Mouse (Mus musculus) limb, embryonic 12.5 days (tissue): ENCODE data around the gene Mthfr. TPM values are rescaled to one million over a fixed set of nuclear protein-coding genes. Genes with fewer than 3 reads are reported as not detected.

Experiments used
- ATAC-seq: fragments of 200-750 bp; cut with Nextera tagmentation; 2 replicates; pipeline ENCODE4 v1.8.0; 2017; ENCODE audit warnings: low read depth, moderate TSS enrichment; ENCODE audit not compliant: insufficient number of reproducible peaks, insufficient read depth, low FRiP score, low TSS enrichment
- H3K27ac ChIP-seq: fragments of 300-500 bp; sonication (generic); 2 replicates; pipeline ENCODE4 v1.5.1; 2016; ENCODE audit warnings: mild to moderate bottlenecking, moderate library complexity
- H3K27me3 ChIP-seq: fragments of 300-500 bp; sonication (generic); 2 replicates; pipeline ENCODE4 v1.6.1; 2016; ENCODE audit warnings: mild to moderate bottlenecking, moderate library complexity
- H3K36me3 ChIP-seq: fragments of 300-500 bp; sonication (generic); 2 replicates; pipeline ENCODE4 v1.6.1; 2016; ENCODE audit warnings: mild to moderate bottlenecking, moderate library complexity
- H3K4me1 ChIP-seq: fragments of 300-500 bp; sonication (generic); replicated peaks from 2 replicates; pipeline ENCODE4 v1.6.1; 2016
- H3K4me2 ChIP-seq: fragments of 300-500 bp; sonication (generic); 2 replicates; pipeline ENCODE4 v1.6.1; 2016; ENCODE audit warnings: mild to moderate bottlenecking, moderate library complexity
- H3K4me3 ChIP-seq: fragments of 300-500 bp; sonication (generic); replicated peaks from 2 replicates; pipeline ENCODE4 v1.5.1; 2016; ENCODE audit warnings: mild to moderate bottlenecking
- H3K9ac ChIP-seq: fragments of 300-500 bp; sonication (generic); replicated peaks from 2 replicates; pipeline ENCODE4 v1.6.1; 2016; ENCODE audit warnings: mild to moderate bottlenecking, moderate library complexity
- H3K9me3 ChIP-seq: fragments of 300-500 bp; sonication (generic); 2 replicates; pipeline ENCODE4 v1.6.1; 2016; ENCODE audit warnings: mild to moderate bottlenecking, moderate library complexity
- WGBS: fragments of 180-500 bp; shearing (Covaris S2); methylation state at CpG from one replicate; pipeline ENCODE4 v1.1.7; 2016; 5-methylcytosine and 5-hydroxymethylcytosine counted together
- polyA plus RNA-seq: library from polyadenylated mRNA; unstranded; fragments of >200 nt; fragmentation: Nextera tagmentation; extraction: Ambion mirVana; gene quantifications from 2 replicates; pipeline ENCODE4 v1.2.1, GENCODE M21; 2016

Mthfr gene
- polyA plus RNA-seq, 1 experiment from 2014 or later = 27.3 TPM

- Histone ChIP-seq H3K9me3 (no peaks in the 10 kb centered on the region), H3K27me3 (no peaks in the 10 kb centered on the region), H3K9ac (no peak overlapping the region), H3K36me3 (no peaks in the 10 kb centered on the region), H3K4me1 (peaks cover 5% of the 10 kb centered on the region; the same call in 1 of the 2 replicates), H3K4me2 (no peak overlapping the region), H3K4me3 (no peak overlapping the region), H3K27ac (no peak overlapping the region)
- WGBS = 91% methylated on average over 11 of the region's 11 CpGs
- ATAC-seq = no peak
Observed at GRCm38 (mm10) chr4:148092551-148093271, 53.8 kb downstream of the Mthfr start.

- Histone ChIP-seq H3K27ac (no peak overlapping the region), H3K4me2 (no peak overlapping the region), H3K4me1 (no peaks in the 10 kb centered on the region), H3K9me3 (no peaks in the 10 kb centered on the region), H3K27me3 (no peaks in the 10 kb centered on the region), H3K36me3 (no peaks in the 10 kb centered on the region), H3K4me3 (no peak overlapping the region), H3K9ac (no peak overlapping the region)
- no peak for ATAC-seq
- WGBS = 87% methylated on average over 5 of the region's 5 CpGs
Observed at GRCm38 (mm10) chr4:148094161-148094560, 55.3 kb downstream of the Mthfr start.

DNA sequence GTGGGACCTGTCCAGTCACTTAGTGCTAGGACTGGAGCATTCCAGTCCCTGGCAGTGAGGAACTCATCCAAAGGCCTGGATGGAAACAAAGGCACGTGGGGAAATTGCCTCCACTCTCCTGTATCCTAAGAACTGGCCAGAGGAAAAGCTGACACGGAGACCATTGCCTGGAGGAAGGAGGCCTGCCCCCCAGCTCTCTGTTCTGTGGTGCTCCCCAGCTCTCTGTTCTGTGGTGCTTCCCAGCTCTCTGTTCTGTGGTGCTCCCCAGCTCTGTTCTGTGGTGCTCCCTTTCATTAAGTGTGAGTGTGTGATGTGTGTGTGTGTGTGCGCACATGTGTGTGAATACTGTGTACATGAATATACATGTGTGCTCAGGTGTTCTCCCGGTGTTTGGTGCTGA lies 56.2 kb downstream of the Mthfr start:
- WGBS = 74% methylated on average over 4 of the region's 4 CpGs
- no peak overlapping the region for H3K27ac ChIP-seq
- no peaks in the 10 kb centered on the region for H3K4me1 ChIP-seq
- H3K36me3 ChIP-seq = no peaks in the 10 kb centered on the region
- no peak overlapping the region for H3K9ac ChIP-seq
- no peaks in the 10 kb centered on the region for H3K9me3 ChIP-seq
- no peak overlapping the region for H3K4me2 ChIP-seq
- no peak overlapping the region for H3K4me3 ChIP-seq
- no peak for ATAC-seq
- H3K27me3 ChIP-seq = no peaks in the 10 kb centered on the region

DNA sequence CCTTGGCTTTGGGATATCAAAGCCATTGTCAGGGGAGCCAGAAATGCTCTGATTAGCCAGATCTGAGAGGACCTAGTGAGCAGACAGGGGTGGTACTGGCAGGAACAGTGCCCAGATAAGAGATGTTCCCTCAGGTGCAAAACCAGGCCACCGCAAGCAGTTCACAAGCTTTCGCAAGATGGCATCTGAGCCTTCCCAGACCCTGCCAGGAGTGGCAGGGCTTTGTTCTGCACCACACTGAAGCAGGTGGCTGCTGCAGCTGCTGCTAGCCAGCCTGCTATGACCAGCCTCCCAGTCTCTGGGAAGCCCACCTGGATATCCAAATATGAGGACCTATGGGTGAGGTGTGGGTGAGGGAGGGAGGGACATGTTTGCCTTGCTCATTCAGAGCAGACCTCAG lies 59.1 kb downstream of the Mthfr start:
- no peak for ATAC-seq

GRCm38 (mm10) chr4:148098666-148099065 lies 59.8 kb downstream of the Mthfr start:
- H3K9ac ChIP-seq = no peak overlapping the region
- no peak overlapping the region for H3K27ac ChIP-seq
- no peak overlapping the region for H3K4me2 ChIP-seq
- H3K36me3 ChIP-seq = no peaks in the 10 kb centered on the region
- no peaks in the 10 kb centered on the region for H3K9me3 ChIP-seq
- 0 out of 2 replicates have a peak, but pooled peaks cover 3% of the 10 kb centered on the region for H3K4me1 ChIP-seq
- peaks cover 3% of the 10 kb centered on the region; the same call in 1 of the 2 replicates for H3K27me3 ChIP-seq
- no peak overlapping the region for H3K4me3 ChIP-seq
- 84% methylated on average over 3 of the region's 3 CpGs for WGBS
- no peak for ATAC-seq

More for the DNA sequence above, 59.1 kb downstream of the Mthfr start:
- WGBS = 92% methylated on average over 2 of the region's 2 CpGs
- Histone ChIP-seq H3K27me3 (peaks cover 3% of the 10 kb centered on the region; the same call in 1 of the 2 replicates), H3K27ac (no peak overlapping the region), H3K36me3 (no peaks in the 10 kb centered on the region), H3K9ac (no peak overlapping the region), H3K4me3 (no peak overlapping the region), H3K4me2 (no peak overlapping the region), H3K4me1 (0 out of 2 replicates have a peak, but pooled peaks cover 3% of the 10 kb centered on the region), H3K9me3 (no peaks in the 10 kb centered on the region)

DNA sequence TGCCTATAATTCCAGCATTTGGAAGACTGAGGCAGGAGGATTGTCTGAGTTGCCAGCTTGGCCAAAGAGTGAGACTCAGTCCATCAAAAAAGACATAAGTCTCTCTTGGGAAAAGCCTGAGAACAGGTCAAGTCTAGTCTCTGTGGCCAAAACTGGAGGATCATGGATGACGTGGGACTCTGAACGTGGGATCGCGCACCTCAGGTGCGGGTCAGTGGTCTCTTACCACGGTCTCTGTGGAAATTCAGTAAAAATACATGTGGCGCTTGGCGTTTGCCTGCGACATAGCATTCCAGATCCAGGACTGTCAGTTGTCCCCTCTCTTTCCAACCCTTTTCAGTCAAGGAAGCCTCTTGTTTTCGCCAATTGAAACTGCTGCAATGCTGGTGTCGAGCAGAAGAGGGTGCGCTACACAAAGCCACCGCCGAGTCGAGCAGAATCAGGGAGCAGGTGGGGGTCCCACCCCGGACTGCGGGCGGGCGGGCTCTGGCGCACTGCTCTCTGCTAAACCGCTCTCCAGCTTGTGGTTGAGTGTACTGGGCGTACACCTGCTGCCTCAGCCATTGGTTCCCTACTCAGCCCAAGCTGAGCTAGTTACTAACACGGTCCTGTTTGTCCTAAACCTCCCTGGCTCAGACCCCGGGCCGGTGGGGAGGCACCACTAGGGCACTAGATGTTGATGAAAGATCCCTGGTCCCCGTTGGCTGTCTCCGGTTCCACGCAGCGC lies 63.1 kb downstream of the Mthfr start:
- H3K36me3 ChIP-seq = no peaks in the 10 kb centered on the region
- peak overlapping the region; percentile 19 for H3K4me3 ChIP-seq
- ATAC-seq = peak; percentile 78; the same call in 1 of the 2 replicates
- H3K4me2 ChIP-seq = peak overlapping the region; percentile 48
- 22% methylated on average over 29 of the region's 29 CpGs for WGBS
- H3K27ac ChIP-seq = no peak overlapping the region
- peaks cover 3% of the 10 kb centered on the region; the same call in 1 of the 2 replicates for H3K27me3 ChIP-seq
- H3K4me1 ChIP-seq = 0 out of 2 replicates have a peak, but pooled peaks cover 3% of the 10 kb centered on the region
- H3K9me3 ChIP-seq = no peaks in the 10 kb centered on the region
- no peak overlapping the region for H3K9ac ChIP-seq

DNA sequence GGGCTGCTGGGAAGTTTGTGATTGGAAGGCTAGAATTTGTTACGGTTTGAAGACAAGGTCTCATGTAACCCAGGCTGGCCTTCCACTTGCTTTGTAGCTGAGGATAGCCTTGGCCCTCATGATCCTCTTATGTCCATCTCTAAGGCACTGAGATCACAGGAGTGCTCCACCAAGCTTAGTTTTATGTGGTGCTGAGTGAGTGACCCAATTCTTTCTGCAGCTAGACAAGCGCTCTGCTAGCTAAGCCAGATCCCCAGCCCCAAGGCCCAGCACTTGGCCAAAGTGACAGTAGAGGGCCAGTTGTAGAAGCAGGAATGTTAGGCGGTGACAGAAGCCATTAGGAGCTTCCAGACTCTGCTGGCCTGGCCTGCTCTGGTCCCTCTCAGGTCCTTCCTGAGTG lies 65.3 kb downstream of the Mthfr start:
- Histone ChIP-seq H3K4me1 (peaks cover 12% of the 10 kb centered on the region; the same call in 1 of the 2 replicates), H3K4me2 (no peak overlapping the region), H3K9me3 (no peaks in the 10 kb centered on the region), H3K27ac (no peak overlapping the region), H3K4me3 (no peak overlapping the region), H3K9ac (no peak overlapping the region), H3K27me3 (peaks cover 24% of the 10 kb centered on the region), H3K36me3 (no peaks in the 10 kb centered on the region)
- WGBS = 70% methylated on average over 3 of the region's 3 CpGs
- ATAC-seq = no peak

DNA sequence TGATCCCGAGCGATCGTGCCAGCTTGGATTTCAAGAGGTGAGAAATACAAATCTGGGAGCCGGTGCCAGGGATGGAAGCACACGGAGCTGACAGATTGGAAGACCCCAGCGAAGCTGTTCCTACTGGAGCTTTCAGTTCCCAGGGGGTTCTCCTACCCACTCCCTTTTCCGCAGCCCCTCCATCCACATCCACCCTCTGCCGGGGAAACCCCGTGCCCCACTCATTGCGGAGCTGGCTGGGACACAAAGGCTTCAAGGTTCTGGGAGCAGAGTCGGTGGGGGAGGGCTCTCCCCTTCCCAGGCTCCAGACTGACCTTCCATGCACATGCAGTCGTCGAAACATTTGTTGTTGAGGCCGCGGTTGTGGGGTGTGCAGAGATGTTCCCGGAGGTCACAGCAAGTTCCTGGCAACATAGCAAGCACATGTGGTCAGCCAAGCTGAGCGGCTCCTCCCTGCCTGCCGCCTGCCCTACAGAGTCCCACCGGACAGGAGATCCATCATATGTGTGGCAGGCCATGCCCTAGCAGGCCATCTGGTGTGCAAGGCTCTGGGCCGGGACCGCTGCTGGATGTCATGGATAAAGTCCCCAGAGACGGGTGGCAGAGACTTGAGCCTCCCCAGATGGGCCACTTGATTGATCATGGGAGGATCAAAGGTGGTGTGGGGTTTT lies 68.9 kb downstream of the Mthfr start:
- no peak for ATAC-seq
- Histone ChIP-seq H3K4me3 (no peak overlapping the region), H3K4me2 (peak overlapping the region; percentile 21), H3K4me1 (peaks cover 9% of the 10 kb centered on the region; the same call in 1 of the 2 replicates), H3K9me3 (no peaks in the 10 kb centered on the region), H3K27me3 (peaks cover 25% of the 10 kb centered on the region), H3K36me3 (no peaks in the 10 kb centered on the region), H3K27ac (no peak overlapping the region), H3K9ac (no peak overlapping the region)
- WGBS = 32% methylated on average over 22 of the region's 22 CpGs

DNA sequence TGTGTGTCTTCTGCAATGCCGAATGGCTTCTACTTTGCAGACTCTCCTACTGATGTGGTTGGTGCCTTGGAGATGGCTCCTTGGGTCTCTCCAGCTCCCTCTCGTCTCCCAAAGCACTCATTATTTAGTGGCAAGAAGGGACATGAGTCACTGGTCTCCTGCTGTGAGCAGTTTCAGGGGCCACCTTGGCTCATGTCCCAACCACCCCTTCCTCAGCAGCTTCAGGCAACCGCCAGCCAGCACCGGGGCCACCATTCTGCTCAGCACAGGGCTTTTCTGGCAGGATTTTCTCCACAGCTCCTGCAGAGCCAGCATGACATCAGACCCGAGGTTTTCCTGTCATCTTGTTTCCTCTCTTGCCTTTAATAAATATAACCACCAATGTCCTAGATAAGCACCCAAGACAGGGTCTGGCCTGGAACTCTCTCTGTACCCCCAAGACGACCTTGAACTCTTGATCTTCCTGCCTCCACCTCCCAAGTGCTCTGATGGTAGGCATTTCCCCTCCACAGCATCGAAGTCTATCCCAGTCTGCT lies 69.8 kb downstream of the Mthfr start:
- no peak overlapping the region for H3K4me3 ChIP-seq

More for the DNA sequence above, 69.8 kb downstream of the Mthfr start:
- no peak overlapping the region for H3K27ac ChIP-seq
- H3K4me2 ChIP-seq = no peak overlapping the region
- peaks cover 9% of the 10 kb centered on the region; the same call in 1 of the 2 replicates for H3K4me1 ChIP-seq
- H3K9me3 ChIP-seq = no peaks in the 10 kb centered on the region
- 50% methylated on average over 7 of the region's 7 CpGs for WGBS
- H3K36me3 ChIP-seq = no peaks in the 10 kb centered on the region
- ATAC-seq = no peak
- peaks cover 25% of the 10 kb centered on the region for H3K27me3 ChIP-seq
- no peak overlapping the region for H3K9ac ChIP-seq
